Mouse (Mus musculus) heart, embryonic 12.5 days (tissue): ENCODE data around the gene Cln3. TPM values are rescaled to one million over a fixed set of nuclear protein-coding genes. Genes with fewer than 3 reads are reported as not detected.

Source experiments
- ATAC-seq: fragments of 200-750 bp; cut with Nextera tagmentation; 2 replicates; pipeline ENCODE4 v1.8.0; 2017; ENCODE audit warnings: moderate TSS enrichment, moderate library complexity; ENCODE audit not compliant: insufficient number of reproducible peaks, low FRiP score
- H3K27ac ChIP-seq: fragments of 300-500 bp; sonication (generic); 2 replicates; pipeline ENCODE4 v1.5.1; 2016; ENCODE audit warnings: mild to moderate bottlenecking, moderate library complexity; ENCODE audit not compliant: poor library complexity, severe bottlenecking
- H3K27me3 ChIP-seq: fragments of 300-500 bp; sonication (generic); replicated peaks from 2 replicates; pipeline ENCODE4 v1.6.1; 2016; ENCODE audit warnings: mild to moderate bottlenecking, moderate library complexity
- H3K36me3 ChIP-seq: fragments of 300-500 bp; sonication (generic); 2 replicates; pipeline ENCODE4 v1.6.1; 2016; ENCODE audit warnings: mild to moderate bottlenecking, moderate library complexity
- H3K4me1 ChIP-seq: fragments of 300-500 bp; sonication (generic); replicated peaks from 2 replicates; pipeline ENCODE4 v1.6.1; 2016; ENCODE audit warnings: mild to moderate bottlenecking
- H3K4me2 ChIP-seq: fragments of 300-500 bp; sonication (generic); 2 replicates; pipeline ENCODE4 v1.6.1; 2016; ENCODE audit warnings: mild to moderate bottlenecking, moderate library complexity
- H3K4me3 ChIP-seq: fragments of 300-500 bp; sonication (generic); 2 replicates; pipeline ENCODE4 v1.5.1; 2016; ENCODE audit warnings: mild to moderate bottlenecking
- H3K9ac ChIP-seq: fragments of 300-500 bp; sonication (generic); 2 replicates; pipeline ENCODE4 v1.6.1; 2016; ENCODE audit warnings: mild to moderate bottlenecking, moderate library complexity
- H3K9me3 ChIP-seq: fragments of 300-500 bp; sonication (generic); replicated peaks from 2 replicates; pipeline ENCODE4 v1.6.1; 2016; ENCODE audit warnings: mild to moderate bottlenecking, moderate library complexity
- WGBS: fragments of 180-500 bp; shearing (Covaris S2); methylation state at CpG from one replicate; pipeline ENCODE4 v1.1.7; 2016; 5-methylcytosine and 5-hydroxymethylcytosine counted together
- microRNA-seq: library from miRNA; unstranded; fragments of <30 nt; microRNA quantifications from one replicate; pipeline ENCODE4, GENCODE M21; 2017
- polyA plus RNA-seq: library from polyadenylated mRNA; unstranded; fragments of >200 nt; fragmentation: Nextera tagmentation; extraction: Ambion mirVana; gene quantifications from 2 replicates; pipeline ENCODE4 v1.2.1, GENCODE M21; 2016

The Cln3 gene
- polyA plus RNA-seq, 1 experiment from 2014 or later = 24.5 TPM

GRCm38 (mm10) chr7:126523316-126523715 lies 62.3 kb downstream of the Cln3 start:
- Histone ChIP-seq H3K27ac (no peak overlapping the region), H3K4me1 (no peaks in the 10 kb centered on the region), H3K27me3 (0 out of 2 replicates have a peak, but pooled peaks cover 3% of the 10 kb centered on the region), H3K36me3 (no peaks in the 10 kb centered on the region), H3K4me2 (no peak overlapping the region), H3K9ac (no peak overlapping the region), H3K9me3 (no peaks in the 10 kb centered on the region), H3K4me3 (no peak overlapping the region)
- WGBS = 70% methylated on average over 3 of the region's 3 CpGs
- ATAC-seq = no peak

Small RNA genes within 50 kb of the gene (microRNA-seq; reads per million reads assigned to microRNA genes)
- gene Mir7059 = 1.2 reads per million

Other genes starting within 250 kb of the Cln3 start
- 3.4 and 3.8 TPM in 2 replicates for gene Lat, start 216.2 kb downstream of the Cln3 start, polyA plus RNA-seq
- 45.1 TPM in 2 replicates for gene Spns1, start 208.4 kb downstream of the Cln3 start, polyA plus RNA-seq
- gene Nfatc2ip, start 189.1 kb downstream of the Cln3 start, polyA plus RNA-seq = 1.7 and 2.2 TPM in 2 replicates
- not detected in 2 replicates for gene Cd19, start 170.9 kb downstream of the Cln3 start, polyA plus RNA-seq
- 23.3 and 23.9 TPM in 2 replicates for gene Rabep2, start 157.1 kb downstream of the Cln3 start, polyA plus RNA-seq
- gene Atp2a1, start 122.7 kb downstream of the Cln3 start, polyA plus RNA-seq = 1.7 and 3.2 TPM in 2 replicates
- gene Sh2b1, start 110.4 kb downstream of the Cln3 start, polyA plus RNA-seq = 43.2 and 45.1 TPM in 2 replicates
- gene Tufm, start 98.5 kb downstream of the Cln3 start, polyA plus RNA-seq = 167 and 168 TPM in 2 replicates
- gene Atxn2l, start 82.4 kb downstream of the Cln3 start, polyA plus RNA-seq = 49.7 and 52.5 TPM in 2 replicates
- 148 and 151 TPM in 2 replicates for gene Eif3c, start 19.4 kb downstream of the Cln3 start, polyA plus RNA-seq
- gene Apobr, start 875 bp downstream of the Cln3 start, polyA plus RNA-seq = 0.27 and 0.40 TPM in 2 replicates
- gene Il27, start 9.1 kb upstream of the Cln3 start, polyA plus RNA-seq = not detected in 2 replicates
- 3.1 and 3.6 TPM in 2 replicates for gene Nupr1, start 45.0 kb upstream of the Cln3 start, polyA plus RNA-seq
- 26.9 and 27.2 TPM in 2 replicates for gene Sgf29, start 63.5 kb upstream of the Cln3 start, polyA plus RNA-seq
- gene Sult1a1, start 90.6 kb upstream of the Cln3 start, polyA plus RNA-seq = 3.7 TPM in 2 replicates
- 102 and 120 TPM in 2 replicates for gene Bola2, start 109.6 kb upstream of the Cln3 start, polyA plus RNA-seq
- 6.9 and 7.5 TPM in 2 replicates for gene Slx1b, start 110.0 kb upstream of the Cln3 start, polyA plus RNA-seq
- 9.2 and 9.8 TPM in 2 replicates for gene Coro1a, start 122.0 kb upstream of the Cln3 start, polyA plus RNA-seq
- 57.8 and 58.7 TPM in 2 replicates for gene Mapk3, start 173.8 kb upstream of the Cln3 start, polyA plus RNA-seq
- gene Gdpd3, start 180.5 kb upstream of the Cln3 start, polyA plus RNA-seq = 0.87 and 1.8 TPM in 2 replicates
- gene Ypel3, start 191.1 kb upstream of the Cln3 start, polyA plus RNA-seq = 74.8 and 78.7 TPM in 2 replicates
- 0.27 and 0.33 TPM in 2 replicates for gene Tbx6, start 195.7 kb upstream of the Cln3 start, polyA plus RNA-seq
- gene Ppp4c, start 206.7 kb upstream of the Cln3 start, polyA plus RNA-seq = 181 and 192 TPM in 2 replicates
- gene Fam57b, start 211.9 kb upstream of the Cln3 start, polyA plus RNA-seq = 0.17 and 0.45 TPM in 2 replicates
- gene 4930451I11Rik, start 245.8 kb upstream of the Cln3 start, polyA plus RNA-seq = not detected in 2 replicates